Mouse (Mus musculus): ENCODE results near the gene Spred3.
"Not testable (repeated sequence)": the region's sequence is repeated elsewhere in the genome, so short reads cannot be mapped to it uniquely, and the experiment has no call there.

Gene Spred3

DNA sequence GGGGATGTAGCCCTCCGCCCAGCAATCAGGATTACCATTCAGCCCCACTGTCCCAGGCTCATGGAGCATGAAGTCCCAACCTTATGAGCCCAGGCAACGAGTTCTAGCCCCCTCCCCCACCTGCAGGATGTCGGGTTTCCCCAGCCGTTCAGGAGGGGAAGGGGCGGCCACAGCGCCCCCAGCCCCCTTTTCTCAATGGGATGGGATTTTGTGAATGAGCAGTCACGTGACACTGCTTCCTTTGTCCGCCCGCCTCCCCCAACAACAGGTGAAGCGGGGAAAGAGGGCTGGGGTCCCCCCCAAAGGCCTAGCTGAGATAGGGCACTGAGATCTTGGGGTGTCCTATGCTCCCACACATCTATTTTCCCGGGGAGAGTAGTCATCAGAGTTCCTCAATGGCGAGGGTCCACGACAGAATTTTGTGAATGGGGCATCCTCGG lies 1.4 kb downstream of the Spred3 start:
- DNase-seq (ENCODE audit: low spot score), result no peak

DNA sequence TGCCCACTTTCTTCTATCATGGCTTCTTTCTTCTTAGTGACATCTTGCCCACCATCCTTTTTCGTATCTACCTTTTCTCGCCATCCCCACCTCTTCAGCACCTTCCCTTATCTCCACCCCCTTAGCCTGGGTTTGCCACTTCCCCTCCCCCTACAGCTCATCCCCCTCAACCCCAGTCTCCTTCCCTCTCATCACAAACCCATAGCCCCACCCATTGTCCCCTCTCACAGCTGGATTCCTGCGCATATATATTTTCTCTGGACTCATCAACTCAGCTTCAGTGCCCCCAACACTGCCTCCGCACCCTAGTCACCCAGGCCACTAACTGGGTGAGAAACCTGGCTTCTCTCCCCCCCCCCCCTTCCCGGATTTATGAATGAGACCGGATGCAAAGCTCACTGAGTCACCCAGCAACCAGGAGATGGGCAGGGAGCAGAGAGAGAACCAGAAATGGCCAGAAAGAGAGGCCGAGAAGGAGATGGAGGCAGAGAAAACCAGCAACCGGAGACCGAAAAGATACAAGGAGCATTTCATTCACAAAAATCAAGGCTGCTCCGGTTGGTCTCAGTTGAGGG lies 2.0 kb downstream of the Spred3 start:
- DNase-seq (ENCODE audit: low spot score), result no peak

DNA sequence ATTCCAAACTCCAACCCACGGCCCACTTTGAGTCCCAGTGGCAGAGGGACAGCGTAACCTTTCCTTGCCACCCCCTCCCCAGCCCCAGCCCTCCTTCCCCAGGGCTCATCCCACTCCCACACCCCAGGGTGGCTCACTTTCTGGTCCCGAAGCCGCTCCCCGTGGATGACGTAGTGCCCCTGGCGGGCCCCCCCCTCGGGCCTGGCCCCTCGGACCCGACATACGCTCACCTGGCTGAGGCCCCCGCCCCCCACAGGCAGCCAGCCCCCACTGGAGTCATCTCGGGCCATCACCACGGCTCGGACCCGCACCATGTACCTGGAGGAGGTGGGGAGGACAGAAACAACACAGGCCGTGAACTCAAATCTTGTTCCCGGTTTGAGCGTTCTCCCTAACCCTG lies 2.6 kb downstream of the Spred3 start:
- DNase-seq (ENCODE audit: low spot score), result no peak

DNA sequence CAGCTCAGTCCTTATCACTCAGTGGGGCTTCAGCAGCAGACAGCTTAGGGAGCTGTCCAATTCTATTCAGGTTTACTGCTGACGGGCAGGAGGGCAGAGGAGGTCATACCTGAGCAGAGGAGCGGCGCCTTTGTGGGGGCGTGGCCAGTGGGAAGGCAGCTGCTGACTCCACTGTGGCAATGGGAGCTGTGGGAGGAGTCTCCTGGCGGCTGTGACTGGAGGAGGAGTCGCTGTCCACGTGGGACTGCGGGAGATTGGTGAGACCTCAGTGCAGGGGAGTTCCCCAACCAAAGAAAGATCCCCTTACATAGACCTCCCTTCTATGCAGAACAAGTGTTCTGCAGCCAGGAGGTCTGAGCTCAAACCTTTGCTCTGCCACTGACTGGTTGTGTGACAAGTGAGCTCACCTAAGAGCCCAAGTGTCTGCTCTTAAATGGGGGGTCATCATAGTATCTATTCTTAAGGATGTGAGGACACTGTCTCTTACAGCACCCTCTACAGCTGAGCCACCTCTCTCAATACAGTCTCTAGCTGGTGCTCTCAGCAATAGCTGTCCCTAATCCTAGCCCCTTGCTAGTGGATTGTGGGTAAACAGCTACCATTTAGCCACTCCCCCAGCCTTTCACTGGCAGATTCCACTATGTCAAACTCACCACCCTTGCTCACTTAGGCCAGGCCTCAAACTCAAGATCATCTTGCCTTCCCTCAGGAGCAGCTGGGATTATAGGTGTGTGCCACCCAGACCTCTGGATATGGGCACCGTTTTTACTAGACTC lies 7.3 kb downstream of the Spred3 start:
- DNase-seq (ENCODE audit: low spot score), result peak; percentile 15

DNA sequence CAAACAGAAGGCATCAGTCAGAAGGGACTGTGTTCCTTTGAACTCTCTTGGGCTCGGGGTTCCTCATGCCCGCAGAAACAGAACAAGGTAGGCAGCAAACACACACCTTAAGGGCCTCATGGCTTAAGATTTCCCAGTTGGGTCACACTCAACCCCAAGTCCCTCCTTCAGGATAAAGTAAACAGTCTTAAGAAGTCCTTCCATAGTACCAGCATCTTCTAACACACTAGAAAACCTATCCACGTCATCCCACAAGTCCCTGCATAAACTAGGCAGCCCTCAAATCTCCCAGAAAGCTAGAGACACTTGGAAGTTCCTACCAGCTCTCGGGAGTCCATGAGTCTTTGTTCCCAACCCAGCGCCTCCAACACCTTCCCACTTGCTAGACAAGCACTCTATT lies 7.9 kb downstream of the Spred3 start:
- DNase-seq (ENCODE audit: low spot score), result no peak

DNA sequence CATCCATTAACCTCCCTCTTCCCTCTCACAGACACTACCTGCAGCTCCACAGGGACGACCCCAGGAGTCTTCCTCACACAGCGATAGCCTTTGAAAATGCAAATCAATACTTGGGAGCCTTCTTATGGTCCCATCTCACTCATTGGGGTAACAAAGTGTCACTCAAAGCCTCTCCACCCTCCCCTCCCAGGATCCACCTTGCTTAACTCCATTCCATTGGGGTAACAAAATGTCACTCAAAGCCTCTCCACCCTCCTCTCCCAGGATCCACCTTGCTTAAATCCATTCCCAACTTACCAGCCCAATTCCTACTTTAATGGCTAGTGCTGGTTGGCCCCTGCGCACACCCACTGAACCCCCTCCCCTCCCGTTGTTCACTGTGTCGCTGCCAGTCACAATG lies 11.9 kb downstream of the Spred3 start:
- no peak for DNase-seq (ENCODE audit: low spot score)

DNA sequence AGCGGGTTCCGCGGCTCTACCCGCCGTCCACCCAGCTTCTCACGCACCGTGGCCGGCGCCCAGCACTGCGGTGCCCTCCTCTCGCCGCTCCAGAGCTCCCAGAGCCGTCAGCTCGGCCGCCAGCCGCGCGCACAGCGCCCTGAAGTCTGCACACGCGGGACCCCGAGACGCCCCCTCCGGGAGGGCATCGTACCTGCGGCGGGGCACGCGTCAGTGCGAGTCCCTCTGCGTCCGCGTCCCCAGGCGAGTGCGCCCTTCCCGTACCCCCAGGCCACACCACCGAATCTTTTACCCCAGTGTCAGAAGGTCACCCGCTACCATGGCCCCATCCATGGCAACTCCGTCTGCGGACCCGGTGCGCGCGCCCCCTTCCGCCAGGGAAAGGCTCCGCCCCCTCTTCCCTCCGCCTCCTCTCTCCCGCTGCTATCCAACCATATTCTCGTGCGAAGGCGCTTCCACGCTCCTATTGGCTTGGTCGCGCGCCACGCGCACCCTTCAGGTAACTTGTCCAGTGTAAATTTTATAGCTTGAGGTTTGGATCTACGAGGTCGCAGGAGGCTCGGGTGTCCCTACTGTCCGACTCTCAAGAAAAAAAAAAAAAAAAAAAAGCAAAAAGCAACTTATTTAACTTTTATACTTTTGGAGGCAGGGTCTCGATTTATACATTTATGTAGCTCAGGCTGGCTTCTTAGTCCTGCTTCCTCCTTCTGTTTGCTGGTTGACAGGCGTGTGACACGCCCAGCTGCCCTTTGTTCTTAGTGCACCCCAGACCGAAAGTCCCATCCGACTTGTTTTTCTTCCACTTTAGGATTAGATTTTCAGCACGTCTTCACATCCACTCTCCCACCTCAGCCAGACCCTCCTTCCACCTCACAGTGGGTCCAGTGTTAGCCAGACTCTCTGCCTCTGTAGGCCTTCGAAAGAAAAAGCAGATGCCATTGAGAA lies 14.1 kb downstream of the Spred3 start, which contains the start of gene Fam98c:
Fam98c (minus strand) TSS at position 397 of the 945 bp plus-strand sequence.
- DNase-seq (ENCODE audit: low spot score), result peak; percentile 78

DNA sequence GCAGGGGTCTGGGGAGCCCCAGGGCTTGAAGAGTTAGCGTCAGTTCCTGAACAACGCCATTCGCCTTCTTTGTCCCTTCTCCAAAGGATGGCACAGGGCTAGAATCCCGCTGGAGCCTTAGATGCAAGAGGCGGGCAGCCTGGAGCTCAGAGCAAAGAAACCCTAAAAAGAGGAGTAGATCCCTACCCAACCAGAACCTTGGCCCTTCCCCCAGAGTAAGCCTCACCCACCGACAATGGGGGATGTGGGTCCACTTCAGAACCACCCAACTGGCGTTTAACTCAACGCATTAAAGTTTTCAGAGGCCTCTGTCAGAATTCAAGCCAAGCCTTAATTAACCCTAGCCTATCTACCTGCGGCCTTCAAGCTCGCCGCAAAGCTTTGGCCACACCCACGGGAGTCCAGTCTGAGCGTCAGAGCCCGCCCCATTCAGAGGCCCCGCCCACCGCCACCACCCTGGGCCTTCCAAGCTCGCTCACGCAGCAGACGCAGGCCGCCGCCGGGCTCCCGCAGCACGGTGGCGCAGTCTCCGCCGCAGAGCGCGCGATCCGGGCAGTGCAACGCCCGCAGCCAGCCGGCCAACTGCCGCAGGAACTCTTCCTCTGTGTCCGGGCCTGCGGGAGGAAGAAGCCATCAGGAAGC lies 14.9 kb downstream of the Spred3 start:
- DNase-seq (ENCODE audit: low spot score), result peak; percentile 86

DNA sequence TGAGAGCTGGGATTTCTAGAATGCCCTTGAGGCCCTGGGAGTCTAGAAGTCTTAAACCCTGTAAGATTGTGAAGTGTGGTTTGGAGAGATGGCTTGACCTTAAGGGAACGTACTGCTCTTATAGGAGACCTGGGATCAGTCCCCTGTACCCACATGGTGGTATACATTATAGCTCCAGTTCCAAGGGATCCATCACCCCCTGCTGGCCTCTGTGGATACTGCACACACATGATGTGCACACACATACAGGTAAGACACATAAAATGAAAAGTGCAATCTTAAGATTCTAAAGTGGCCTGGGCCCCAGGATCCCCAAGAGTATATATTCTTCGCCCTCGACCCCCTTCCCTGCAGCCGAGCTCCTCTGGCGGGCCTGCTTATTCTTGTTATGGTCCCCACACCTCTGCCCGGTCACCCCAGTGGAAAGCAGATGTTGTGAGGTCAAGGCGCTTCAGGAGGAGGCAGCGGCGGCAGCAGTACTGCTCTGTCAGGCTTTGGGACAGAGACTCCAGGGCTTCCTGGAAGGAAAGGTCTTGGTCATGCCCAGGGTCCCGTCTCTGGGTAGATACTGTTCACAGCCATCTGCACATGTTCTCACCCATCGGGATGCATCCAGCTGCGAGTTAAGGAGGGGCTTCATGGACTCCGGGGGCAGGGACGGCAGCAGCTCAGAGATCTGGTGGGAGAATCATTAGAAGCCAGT lies 16.0 kb downstream of the Spred3 start:
- no peak for DNase-seq (ENCODE audit: low spot score)

DNA sequence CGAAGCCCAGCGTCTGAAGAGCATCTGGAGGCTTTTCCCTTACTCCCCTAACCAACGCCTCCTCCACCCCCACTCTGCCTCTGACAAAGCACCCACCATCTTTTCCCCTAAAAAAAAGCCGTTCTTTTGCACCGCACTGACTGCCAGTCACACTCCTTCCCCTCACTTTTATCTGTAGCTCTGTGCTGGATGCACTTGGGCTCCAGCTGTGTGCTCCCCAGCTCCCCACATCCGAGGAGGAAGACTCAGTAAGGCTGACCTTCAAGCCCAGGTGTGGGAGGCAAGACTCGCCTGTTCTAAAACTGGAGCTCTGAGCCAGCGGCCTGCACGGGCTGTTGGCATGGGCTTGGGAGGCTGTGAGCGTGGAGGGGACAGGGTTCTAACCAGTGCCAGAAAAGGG lies 18.7 kb downstream of the Spred3 start:
- DNase-seq (ENCODE audit: low spot score), result no peak

DNA sequence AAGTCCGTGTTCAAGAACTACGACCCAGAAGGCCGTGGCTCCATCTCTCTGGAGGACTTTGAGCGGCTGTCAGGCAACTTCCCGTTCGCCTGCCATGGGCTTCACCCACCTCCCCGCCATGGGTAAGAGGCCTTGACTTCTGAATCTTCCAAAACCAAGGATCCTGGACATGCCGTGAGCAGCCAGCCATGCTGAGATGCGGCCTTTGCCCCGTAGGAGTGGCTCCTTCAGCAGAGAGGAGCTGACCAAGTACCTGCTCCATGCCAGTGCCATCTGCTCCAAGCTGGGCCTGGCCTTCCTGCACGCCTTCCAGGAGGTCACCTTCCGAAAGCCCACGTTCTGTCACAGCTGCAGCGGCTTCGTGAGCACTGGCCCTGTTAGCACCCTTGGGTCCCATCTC lies 21.4 kb downstream of the Spred3 start:
- DNase-seq (ENCODE audit: low spot score), result no peak

DNA sequence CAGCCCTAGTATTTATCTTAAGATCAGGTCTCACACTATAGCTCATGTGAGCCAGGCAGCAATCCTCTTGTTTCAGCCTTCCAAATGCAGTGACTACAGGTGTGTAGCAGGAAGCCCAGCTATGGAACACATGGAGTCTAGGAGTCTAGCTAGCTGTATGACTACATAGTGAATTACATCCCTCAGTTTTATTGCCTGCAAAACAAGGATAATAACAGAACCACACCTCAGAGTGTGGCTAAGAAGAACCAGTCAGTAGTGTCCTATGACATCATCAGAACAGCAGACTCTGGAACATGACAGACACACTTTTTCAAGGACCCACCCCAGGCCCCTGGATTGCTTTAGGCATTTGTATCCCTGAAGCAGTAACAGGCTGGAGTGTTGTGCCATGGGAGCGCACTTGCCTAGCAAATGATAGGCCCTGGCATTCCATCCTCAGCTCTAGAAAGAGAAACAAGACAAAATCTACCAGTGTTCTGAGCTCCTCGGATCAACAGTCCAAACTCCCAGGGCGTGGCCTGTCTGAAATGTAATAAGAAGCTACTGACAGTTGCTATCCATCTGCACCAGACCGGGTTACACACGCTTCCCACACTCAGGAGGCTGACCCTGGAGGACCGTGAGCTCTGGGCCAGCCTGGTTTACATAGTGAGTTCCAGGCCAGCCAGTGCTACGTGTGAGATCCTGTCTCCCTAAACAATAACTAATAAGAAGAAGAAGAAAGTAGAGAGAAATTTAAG lies 23.4 kb downstream of the Spred3 start:
- no peak for DNase-seq (ENCODE audit: low spot score)

DNA sequence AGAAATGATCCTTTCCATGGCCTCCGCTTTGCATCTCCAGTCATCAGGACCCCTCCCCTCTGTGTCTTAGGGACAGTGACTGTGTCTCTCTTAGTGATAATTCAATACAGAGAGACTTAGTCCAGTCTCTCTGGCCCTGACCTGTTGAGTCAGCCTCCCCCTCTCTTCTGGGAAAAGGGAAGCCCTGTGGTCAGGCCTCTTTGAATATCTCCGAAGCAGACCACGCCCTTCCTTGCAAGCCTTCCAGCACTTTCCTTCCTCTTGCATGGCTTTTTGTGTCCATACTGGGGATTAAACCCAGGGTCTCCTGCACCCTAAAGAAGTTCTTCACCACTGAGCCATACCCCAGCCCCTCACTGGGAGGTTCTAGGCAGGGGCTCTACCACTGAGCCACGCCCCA lies 26.2 kb downstream of the Spred3 start:
- DNase-seq (ENCODE audit: low spot score), result no peak

DNA sequence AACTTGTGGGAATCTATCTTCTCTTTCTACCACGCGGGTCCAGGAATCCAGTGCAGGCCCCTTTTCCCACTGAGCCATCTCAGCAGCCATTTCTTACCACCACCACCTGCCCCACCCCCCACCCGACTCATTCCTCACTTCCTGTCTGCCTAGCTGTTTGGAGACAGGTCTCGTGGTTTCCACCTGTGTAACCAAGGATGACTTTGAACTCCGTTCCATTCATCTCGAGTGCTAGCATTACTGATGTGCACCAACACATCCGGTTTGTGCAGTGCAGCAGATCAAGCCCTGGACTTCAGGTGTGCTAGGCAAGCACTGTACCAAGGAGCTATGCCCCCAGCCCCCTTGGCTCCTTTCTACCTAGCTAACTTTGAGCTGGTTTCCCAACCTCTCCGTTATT lies 28.8 kb downstream of the Spred3 start:
- DNase-seq (ENCODE audit: low spot score), result no peak

DNA sequence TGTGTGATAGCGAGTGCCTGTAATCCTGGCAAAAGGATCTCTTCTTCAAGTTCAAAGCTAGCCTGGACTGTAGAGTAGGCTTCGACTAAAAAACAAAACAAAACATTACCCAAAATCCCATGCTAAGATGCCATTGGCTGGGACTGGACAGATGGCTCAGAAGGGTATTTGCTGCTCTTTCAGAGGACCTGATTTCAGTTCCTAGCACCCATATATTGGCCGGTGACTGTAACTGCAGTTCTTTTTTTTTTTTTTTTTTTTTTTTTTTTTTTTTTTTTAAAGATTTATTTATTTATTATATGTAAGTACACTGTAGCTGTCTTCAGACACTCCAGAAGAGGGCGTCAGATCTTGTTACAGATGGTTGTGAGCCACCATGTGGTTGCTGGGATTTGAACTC lies 31.0 kb downstream of the Spred3 start:
- not testable (repeated sequence) for DNase-seq (ENCODE audit: low spot score)

DNA sequence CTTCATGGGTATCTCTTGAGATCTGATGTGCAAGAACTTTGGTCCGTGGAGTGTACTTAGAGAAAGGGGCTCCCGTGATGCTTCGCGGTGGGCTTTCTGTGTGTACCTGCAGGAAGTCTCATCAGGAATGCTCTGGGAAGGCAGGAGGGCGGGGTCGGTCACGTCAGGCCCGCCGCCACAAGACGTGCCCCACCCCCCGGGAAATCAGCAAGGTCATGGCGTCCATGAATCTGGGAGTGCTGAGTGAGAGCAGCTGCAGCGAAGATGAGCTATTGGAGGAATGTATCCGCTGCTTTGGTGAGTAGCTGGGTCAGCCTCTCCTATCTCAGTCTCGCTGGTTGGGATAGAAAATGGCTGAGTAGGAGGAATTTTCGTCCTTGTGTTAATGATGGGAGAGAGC lies 32.8 kb downstream of the Spred3 start:
- DNase-seq (ENCODE audit: low spot score), result no peak

DNA sequence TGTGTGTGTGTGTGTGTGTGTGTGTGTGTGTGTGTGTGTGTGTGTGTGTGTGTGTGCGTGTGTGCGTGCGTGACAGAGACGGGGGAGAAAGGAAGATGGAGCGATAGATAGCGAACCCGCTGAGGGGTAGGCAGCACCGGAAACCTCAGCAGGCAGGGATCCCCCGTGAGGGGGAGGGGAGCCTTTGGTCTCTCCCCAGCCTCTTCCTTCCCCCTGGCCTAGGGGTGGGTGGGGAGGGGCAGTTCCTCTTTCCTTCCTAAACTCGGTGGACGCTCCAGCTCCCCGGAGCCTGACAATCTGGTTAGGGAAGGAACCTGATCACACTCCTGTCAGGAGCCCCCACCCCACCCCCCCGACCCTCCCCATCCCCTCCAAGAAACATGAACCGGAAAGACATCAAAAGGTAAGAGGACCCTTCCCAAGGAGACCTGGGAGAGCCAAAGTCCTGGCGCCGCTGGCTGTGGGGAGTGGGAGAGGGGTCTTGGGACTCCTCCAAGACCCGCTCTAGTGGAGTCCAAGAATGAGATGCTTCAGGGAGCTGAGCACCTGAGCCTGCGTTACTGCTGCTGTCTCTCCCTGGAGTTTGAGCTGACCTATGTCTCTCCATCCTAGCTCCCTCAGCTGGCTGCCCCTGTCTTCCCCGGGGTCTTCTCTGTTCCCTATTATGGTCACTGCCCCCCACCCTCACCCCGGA lies 35.4 kb downstream of the Spred3 start, which contains the start of gene Rasgrp4:
Rasgrp4 (plus strand) TSS at position 159 of the 694 bp plus-strand sequence.
- no peak for DNase-seq (ENCODE audit: low spot score)

DNA sequence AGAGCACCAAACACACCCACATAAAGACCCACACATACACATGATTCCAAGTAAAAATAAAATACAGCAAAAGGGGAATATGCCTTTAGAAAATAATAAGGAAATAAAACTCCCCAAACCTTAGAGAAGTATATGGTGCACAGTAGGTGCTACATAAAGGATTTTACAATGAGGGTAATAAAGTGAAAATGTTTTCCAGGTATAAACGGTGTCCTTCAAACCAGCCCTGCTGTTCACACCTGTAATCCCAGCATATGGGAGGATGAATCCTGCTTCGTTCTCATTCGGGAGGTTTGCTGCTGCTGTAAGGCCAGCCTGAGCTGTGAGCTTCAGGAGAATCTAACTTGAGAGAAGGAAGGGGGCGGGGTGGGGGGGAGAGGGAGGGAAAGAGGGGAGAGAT lies 36.0 kb downstream of the Spred3 start:
- DNase-seq (ENCODE audit: low spot score), result no peak

DNA sequence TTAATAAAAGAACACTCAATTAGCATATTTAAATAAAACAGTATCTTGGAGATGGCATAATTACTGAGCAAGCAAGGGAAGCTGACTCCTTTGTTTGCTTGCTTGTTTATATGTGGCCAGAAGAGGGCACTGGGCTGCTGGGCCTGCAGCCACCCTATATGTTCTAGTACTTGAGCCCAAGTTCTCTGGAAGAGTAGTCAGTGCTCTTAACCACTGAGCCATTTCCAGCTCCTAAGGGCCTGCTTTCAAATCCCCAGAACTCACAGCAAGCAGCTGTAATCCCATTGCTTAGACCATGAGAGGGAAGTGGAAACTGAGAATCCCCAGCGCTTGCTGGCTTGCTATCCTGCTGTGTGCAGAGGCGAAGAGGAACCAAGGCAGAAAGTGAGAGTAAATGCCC lies 41.5 kb downstream of the Spred3 start:
- no peak for DNase-seq (ENCODE audit: low spot score)

Measured in urinary bladder, postnatal 25 days (tissue).